Mouse (Mus musculus): Measurements from ENCODE around the gene Krt1.

The Krt1 gene

DNA sequence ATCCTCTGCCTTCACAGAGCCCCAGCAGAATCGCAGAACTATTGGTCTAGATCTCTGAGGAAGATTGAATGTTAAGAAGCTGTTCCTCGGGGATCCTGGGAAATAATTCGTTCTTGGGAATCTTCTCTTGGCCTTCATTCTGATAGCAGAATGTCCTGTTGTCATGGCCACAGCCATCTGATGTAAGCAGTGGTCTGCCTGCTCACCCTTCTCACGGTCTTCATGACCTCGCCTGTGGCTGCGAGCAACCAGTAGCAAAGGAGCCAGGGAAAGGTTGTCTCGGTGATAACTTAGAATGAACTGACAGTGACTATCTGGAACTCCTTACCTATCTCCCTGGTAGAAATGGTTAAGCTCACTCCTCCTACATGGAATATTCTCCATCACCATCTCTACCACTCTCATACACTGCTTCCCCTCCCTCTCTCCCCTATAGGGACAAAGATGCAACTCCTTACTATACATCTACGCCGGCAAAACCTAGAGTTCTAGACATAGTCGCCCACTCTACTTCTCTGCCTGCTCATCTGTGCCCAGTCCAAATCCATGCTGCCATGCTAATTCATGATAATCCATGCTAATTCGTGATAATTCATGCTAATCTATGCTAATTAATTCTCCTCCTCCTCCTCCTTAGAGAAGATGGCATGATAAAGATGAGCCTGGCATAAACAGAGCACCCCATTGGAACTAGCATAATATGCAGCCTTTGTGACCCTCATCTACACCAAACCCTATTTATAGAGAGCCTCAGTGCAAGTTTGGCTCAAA, 47.4 kb downstream of the Krt1 start:
- DNase-seq (ENCODE audit: low read depth): no peak

DNA sequence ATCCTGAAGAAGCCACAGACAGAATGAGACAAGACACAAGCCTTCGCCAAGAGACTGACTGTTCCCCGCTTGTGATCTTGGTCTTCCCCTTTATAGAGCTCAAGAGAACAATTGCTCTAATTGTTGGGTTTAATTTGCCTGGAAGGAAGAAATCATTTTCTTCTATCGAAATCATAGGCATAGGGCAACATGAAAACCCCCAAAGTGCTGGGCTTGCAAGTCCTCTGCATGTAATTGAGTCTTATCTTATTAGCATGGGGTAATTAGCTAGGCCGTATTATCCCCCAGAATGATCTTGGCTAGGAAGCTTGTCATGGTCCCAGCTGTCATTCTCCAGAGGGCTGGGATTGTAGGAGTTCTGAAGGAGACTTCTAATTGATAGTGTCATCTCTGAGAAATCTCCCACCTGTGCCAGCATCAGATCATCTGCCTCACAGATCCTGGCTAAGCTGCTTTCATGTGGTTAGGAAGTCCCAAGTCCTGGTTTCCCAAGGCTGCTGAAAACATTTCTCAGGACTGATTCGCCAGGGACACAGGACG, 48.2 kb downstream of the Krt1 start, which contains the start of gene Krt73:
Gene Krt73 (minus strand): TSS at position 51 of the 540 bp plus-strand sequence.
- DNase-seq (ENCODE audit: low read depth): no peak

Data from c-Kit-positive CD71-positive TER-119-negative erythroid progenitor cells, embryonic 14.5 days (primary cell).